Mouse (Mus musculus): Measurements from ENCODE around the gene Arsj.

DNA sequence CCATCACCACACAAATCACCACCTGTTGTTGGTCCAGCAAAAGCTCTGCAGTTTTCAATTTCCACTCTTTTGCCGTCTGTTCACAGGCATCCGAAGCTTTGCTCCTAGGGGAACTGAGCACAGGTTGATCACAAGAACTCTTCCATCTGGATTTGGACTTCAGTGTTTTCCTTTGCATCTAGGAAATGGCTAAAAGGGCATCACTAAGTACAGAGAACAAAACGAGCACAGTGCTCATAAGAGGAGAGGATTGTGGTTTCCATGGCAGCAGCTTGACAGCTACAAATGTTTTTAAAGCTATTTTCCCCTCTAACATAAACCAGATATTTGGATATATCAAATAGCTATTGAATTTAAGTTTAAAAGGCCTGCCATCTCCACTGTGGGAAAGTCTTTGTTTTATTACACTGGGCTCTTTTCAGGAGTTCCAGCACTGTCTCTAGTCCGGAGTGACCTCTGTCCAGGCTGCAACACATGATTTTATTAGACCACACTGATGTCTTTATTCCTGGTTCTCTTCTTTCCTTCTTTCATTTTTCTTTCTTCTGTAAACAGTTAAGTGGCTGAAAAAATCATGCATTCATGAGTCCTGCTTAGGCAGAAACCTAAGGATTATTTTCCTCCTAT is 38.5 kb upstream of the Arsj start:
- TF ChIP-seq POLR2A (IDR thresholded peaks at IDR 0.05; ENCODE audit: borderline replicate concordance, extremely low read depth, low read depth, low read length), result no peak
- no peak for TF ChIP-seq CTCF (IDR thresholded peaks at IDR 0.05; ENCODE audit: insufficient read depth, low read length)

All from lung, adult 2 months (tissue).